Comparison of ENCODE assay signal across 12 mouse cellular contexts in the genomic region with DNA sequence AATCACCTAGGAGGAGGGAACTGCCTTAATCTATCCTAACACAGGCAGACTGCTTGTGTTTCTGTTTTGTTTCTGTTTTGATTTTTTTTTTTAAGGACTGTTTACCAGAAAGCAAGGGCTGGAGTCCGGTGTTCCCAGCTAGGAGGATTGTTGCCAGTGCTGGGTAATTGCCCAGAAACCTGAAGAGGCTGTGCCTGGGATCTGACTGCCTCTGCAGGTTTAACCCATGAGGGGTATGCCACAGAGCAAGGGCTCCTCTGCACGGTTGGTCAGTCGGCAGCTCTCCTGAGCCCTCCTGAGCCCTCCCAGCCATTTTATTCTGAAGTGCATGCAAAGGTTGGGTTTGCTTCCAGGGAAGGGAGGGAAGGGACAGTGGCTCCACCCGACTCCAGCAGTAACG. TPM values are rescaled to one million over a fixed set of nuclear protein-coding genes. Genes with fewer than 3 reads are reported as not detected.
DNase-seq lines count a peak whose midpoint lies in the region; ATAC-seq and TF ChIP-seq lines count a peak whose summit lies in the region.
"Had no signal": no experiment of that assay in that cellular context is flagged by ENCODE, and none has a peak within 500 bp of the region (broad histone marks: within the 10 kb centered on the region; RNA-seq: fewer than 3 reads in every experiment).

No protein-coding gene starts in this region.

- DNase-seq in kidney, adult 11 months, result no peak
- DNase-seq in adipocyte (ENCODE audit: low spot score), result peak; percentile 78
- DNase-seq in brain, embryonic 14.5 days (ENCODE audit: low read depth), result peak; percentile 38
- DNase-seq in embryonic facial prominence, embryonic 10.5 days (ENCODE audit: low spot score), result no peak
- no peak for DNase-seq in MN1 (ENCODE audit: low spot score)
- no peak for DNase-seq in left cerebral cortex, adult 18-20 months (ENCODE audit: low spot score in 2 of 2)

- no peaks in the 10 kb centered on the region for H3K27me3 ChIP-seq in kidney, embryonic 14.5 days (ENCODE audit: control insufficient read depth, insufficient read depth, low read length)
- no peaks in the 10 kb centered on the region for H3K27me3 ChIP-seq in embryonic facial prominence, embryonic 10.5 days (replicated peaks; ENCODE audit: low read depth, poor library complexity, severe bottlenecking)
- H3K27me3 ChIP-seq: embryonic facial prominence, embryonic 15.5 days; heart, embryonic 12.5 days had no signal

- no peaks in the 10 kb centered on the region for H3K9me3 ChIP-seq in kidney, embryonic 14.5 days (ENCODE audit: control insufficient read depth, low read length)
- H3K9me3 ChIP-seq in embryonic facial prominence, embryonic 10.5 days, result no peaks in the 10 kb centered on the region
- H3K9me3 ChIP-seq: embryonic facial prominence, embryonic 15.5 days; heart, embryonic 12.5 days had no signal

- no peak for TF ChIP-seq CTCF in brain, embryonic 14.5 days (IDR thresholded peaks at IDR 0.05; ENCODE audit: borderline replicate concordance, extremely low read depth, insufficient read depth, insufficient read length)

- H3K4me1 ChIP-seq in kidney, embryonic 14.5 days (ENCODE audit: control insufficient read depth, insufficient read depth, low read length), result peaks cover 25% of the 10 kb centered on the region
- peaks cover 21% of the 10 kb centered on the region for H3K4me1 ChIP-seq in embryonic facial prominence, embryonic 10.5 days

- H3K4me3 ChIP-seq in kidney, embryonic 14.5 days (ENCODE audit: low read length), result no peak overlapping the region
- no peak overlapping the region for H3K4me3 ChIP-seq in embryonic facial prominence, embryonic 10.5 days
- H3K4me3 ChIP-seq: embryonic facial prominence, embryonic 15.5 days; heart, embryonic 12.5 days; layer of hippocampus, adult 2 months had no signal

- H3K4me2 ChIP-seq in kidney, embryonic 14.5 days (replicated peaks; ENCODE audit: low read depth, low read length), result no peak overlapping the region
- H3K4me2 ChIP-seq: embryonic facial prominence, embryonic 15.5 days; heart, embryonic 12.5 days had no signal

- H3K9ac ChIP-seq in kidney, embryonic 14.5 days (ENCODE audit: low read depth, low read length), result no peak overlapping the region
- H3K9ac ChIP-seq: embryonic facial prominence, embryonic 15.5 days; heart, embryonic 12.5 days; liver, embryonic 14.5 days had no signal

- WGBS in kidney, embryonic 14.5 days, result 30% methylated on average over 5 of the region's 5 CpGs
- WGBS in embryonic facial prominence, embryonic 10.5 days, result 56% methylated on average over 5 of the region's 5 CpGs

- peaks cover 15% of the 10 kb centered on the region; the same call in 1 of the 2 replicates for H3K36me3 ChIP-seq in kidney, embryonic 14.5 days (ENCODE audit: control insufficient read depth, insufficient read depth, low read length)
- peaks cover 44% of the 10 kb centered on the region for H3K36me3 ChIP-seq in embryonic facial prominence, embryonic 10.5 days (replicated peaks)

- ATAC-seq in kidney, embryonic 14.5 days (ENCODE audit: low FRiP score, low TSS enrichment), result 0 out of 2 replicates have a peak, but pooled peaks have one; percentile 26

- no peak for TF ChIP-seq POLR2A in brain, embryonic 14.5 days (IDR thresholded peaks at IDR 0.05; ENCODE audit: borderline replicate concordance, extremely low read depth, insufficient read depth, insufficient read length, poor library complexity, severe bottlenecking)

- peak overlapping the region; percentile 32; the same call in 1 of the 2 replicates for H3K27ac ChIP-seq in kidney, embryonic 14.5 days (ENCODE audit: low read depth, low read length)
- H3K27ac ChIP-seq in embryonic facial prominence, embryonic 10.5 days (replicated peaks), result 0 out of 2 replicates have a peak overlapping the region, but pooled peaks have one; percentile 30
- H3K27ac ChIP-seq: embryonic facial prominence, embryonic 15.5 days; layer of hippocampus, adult 2 months; liver, embryonic 14.5 days had no signal

RNA-seq across cellular contexts. Expression of a gene that starts 40.8 kb away (rescaled TPM):
- 7.8 and 9.6 TPM in 2 replicates for polyA plus RNA-seq in kidney, embryonic 14.5 days (2014; fragmentation: Nextera tagmentation; extraction: Ambion mirVana)
- polyA plus RNA-seq in brain, embryonic 14.5 days (2012; rRNA removed), result 0.82 and 1.2 TPM in 2 replicates
- 2.1 and 2.6 TPM in 2 replicates for polyA plus RNA-seq in embryonic facial prominence, embryonic 10.5 days (2016; fragmentation: Nextera tagmentation; extraction: Ambion mirVana)
- not detected for total RNA-seq in left cerebral cortex, adult 18-20 months (2021)
- total RNA-seq: layer of hippocampus, adult 2 months; left cerebral cortex, postnatal 25 days had no signal

Comparison
In these comparisons a context has a peak if more than half of its experiments do, and no peak if none do; other contexts are left out.
1. DNase-seq: peak in adipocyte (single experiment) and brain, embryonic 14.5 days (single experiment); none in kidney, adult 11 months (single experiment), embryonic facial prominence, embryonic 10.5 days (single experiment), MN1 (single experiment) and left cerebral cortex, adult 18-20 months (0 of 2).